Mouse (Mus musculus): ENCODE results near the gene Slamf7. TPM values are rescaled to one million over a fixed set of nuclear protein-coding genes. Genes with fewer than 3 reads are reported as not detected.

The Slamf7 gene
- total RNA-seq, 2 experiments from 2014 or later = 0.66 to 3.0 TPM

GRCm38 (mm10) chr1:171638686-171639085, 14.1 kb downstream of the Slamf7 start:
- no peak for DNase-seq (ENCODE audit: low spot score in 2 of 2)

- DNase-seq (ENCODE audit: low spot score in 2 of 2) = no peak
Observed at GRCm38 (mm10) chr1:171637101-171637500, 15.7 kb downstream of the Slamf7 start.

GRCm38 (mm10) chr1:171635696-171636095, 17.1 kb downstream of the Slamf7 start:
- no peak for DNase-seq (ENCODE audit: low spot score in 2 of 2)

GRCm38 (mm10) chr1:171631447-171631846, 21.4 kb downstream of the Slamf7 start:
- DNase-seq (ENCODE audit: low spot score in 2 of 2) = no peak

DNA sequence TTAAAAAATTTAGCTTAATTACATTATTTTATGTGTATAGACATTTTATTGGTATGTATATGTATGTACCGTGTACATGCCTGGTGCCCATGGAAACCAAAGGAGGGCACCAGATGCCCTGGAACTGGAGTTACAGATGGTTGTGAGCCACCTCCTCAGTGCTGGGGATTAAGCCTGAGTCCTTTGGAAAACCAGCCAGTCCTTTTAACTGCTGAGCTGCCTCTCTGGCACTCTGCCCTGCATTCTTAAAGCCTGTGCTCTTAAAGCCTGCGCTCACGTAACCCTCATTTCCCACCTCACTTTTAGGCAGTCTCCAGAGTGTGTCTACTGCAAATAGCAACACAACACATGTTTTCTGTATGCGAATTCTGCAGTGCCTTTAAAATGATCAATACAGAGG, 21.9 kb downstream of the Slamf7 start:
- no peak for DNase-seq (ENCODE audit: low spot score in 2 of 2)

DNA sequence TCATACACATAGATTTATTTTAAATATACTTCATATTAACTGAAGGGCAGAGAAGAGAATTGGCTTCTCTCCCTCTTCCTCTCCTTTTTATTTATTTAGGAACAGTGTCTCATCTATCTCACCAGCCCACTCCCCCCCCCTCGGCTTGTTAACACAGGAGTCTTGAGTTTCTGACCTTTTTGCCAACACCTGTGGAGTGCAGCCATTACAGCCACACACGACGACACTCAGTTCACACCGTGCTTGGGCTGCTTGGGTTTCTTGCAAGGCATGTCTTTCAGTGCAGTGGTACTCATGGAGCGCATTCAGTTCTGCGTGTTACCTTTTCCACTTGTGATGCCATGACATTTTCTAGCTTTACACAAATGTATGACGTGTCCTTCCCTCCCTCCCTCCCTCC, 22.8 kb downstream of the Slamf7 start:
- no peak for DNase-seq (ENCODE audit: low spot score in 2 of 2)

- DNase-seq (ENCODE audit: low spot score in 2 of 2) = no peak
Observed at GRCm38 (mm10) chr1:171629168-171629567, 23.7 kb downstream of the Slamf7 start.

- no peak for DNase-seq (ENCODE audit: low spot score in 2 of 2)
Observed at GRCm38 (mm10) chr1:171627801-171628200, 25.0 kb downstream of the Slamf7 start.

DNA sequence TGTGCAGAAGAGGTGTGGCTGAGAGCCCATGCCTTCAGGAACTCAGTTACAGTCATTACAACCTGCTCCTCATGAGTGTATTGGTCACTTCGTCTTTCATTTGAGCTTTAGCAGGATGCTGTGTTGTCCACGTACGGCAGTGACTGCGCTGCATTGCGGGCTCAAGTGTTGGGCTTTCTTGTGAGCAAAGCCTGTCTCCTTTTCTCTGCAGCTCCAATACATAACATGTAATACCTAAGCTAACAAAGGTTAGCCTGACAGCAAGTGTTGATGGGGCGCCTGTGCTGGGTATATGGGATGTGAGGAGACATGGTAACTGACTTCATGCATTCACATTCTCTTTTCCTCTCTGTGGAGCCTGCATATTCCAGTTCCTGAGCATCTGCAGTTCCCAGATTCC, 32.7 kb downstream of the Slamf7 start:
- no peak for DNase-seq (ENCODE audit: low spot score in 2 of 2)

- no peak for DNase-seq (ENCODE audit: low spot score in 2 of 2)
Observed at GRCm38 (mm10) chr1:171619645-171620044, 33.2 kb downstream of the Slamf7 start.

GRCm38 (mm10) chr1:171619001-171619400, 33.8 kb downstream of the Slamf7 start:
- DNase-seq (ENCODE audit: low spot score in 2 of 2) = no peak

- DNase-seq (ENCODE audit: low spot score in 2 of 2) = no peak
Observed at GRCm38 (mm10) chr1:171616881-171617515, 35.8 kb downstream of the Slamf7 start.

DNA sequence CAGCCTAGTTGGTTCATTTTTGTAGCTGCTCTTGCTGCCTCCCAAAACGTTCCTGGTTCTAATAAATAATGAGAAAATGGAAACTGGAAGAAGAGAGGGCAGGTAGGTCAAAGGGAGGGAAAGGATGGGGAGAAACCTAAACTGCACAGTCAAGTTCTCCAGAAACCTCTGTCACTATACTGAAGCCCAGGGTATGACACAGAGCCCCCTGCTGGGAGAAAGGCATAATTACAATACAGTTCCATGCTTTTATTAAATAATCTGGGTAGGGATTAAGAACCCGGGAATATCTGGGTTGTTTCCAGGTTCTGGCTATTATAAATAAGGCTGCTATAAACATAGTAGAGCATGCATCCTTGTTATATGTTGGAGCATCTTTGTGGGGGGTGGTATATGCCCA, 38.9 kb downstream of the Slamf7 start:
- no peak for DNase-seq (ENCODE audit: low spot score in 2 of 2)

DNA sequence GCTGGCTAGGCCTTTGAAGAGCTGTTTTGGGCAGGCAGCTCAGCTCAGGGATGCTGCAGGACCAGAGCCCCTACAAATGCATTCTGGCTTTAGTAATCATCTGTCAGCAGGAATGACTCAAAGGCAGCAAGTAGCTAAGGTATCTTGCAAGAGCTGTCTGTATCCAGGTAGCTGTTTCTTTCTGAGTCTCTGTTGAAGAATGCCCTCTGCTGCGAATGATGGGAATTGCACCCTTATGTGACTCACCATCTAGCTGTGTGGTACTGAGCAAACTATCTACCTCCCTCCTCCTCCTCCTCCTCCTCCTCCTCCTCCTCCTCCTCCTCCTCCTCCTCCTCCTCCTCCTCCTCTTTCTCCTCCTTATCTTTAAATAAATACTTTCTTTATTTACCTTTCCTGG, 42.1 kb downstream of the Slamf7 start:
- no peak for DNase-seq (ENCODE audit: low spot score in 2 of 2)

GRCm38 (mm10) chr1:171610026-171610425, 42.8 kb downstream of the Slamf7 start:
- DNase-seq (ENCODE audit: low spot score in 2 of 2) = no peak

DNA sequence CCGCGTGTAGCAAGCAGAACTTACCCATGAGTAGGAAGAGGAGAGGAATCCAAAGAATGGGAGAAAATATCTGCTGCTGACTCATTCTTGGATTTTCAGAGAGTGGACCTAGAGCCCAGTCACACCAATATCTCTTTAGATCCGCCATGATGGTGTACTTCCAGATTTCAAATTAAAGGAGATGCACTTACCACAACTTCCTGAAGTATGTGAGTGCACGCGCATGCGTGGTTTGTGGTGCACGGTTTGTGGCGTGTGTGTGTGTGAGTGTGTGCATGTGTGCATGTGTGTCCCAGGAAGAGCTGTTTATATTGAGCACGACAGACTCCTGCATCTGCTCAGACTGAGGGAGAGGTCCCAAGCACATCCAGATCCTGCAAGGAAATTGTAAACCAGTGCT, 45.7 kb downstream of the Slamf7 start, which contains the start of gene Ly9:
Gene Ly9 (minus strand): TSS at position 235 of the 400 bp plus-strand sequence.
- no peak for DNase-seq (ENCODE audit: low spot score in 2 of 2)

DNA sequence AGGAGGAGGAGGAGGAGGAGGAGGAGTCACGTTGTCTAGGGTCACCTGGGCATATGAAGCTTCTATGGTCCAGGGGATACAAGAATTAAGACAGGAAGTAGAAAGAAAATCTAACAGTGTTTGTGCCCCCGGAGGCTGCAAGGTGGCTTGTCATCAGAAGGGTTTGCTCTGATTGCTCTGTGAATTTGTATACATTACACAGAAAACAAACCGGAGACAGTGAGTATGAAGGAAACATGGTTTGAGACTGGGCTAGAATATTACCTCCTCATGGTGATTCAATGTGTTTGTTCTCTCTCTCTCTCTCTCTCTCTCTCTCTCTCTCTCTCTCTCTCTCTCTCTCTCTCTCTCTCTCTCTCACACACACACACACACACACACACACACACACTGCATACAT, 46.2 kb downstream of the Slamf7 start:
- DNase-seq (ENCODE audit: low spot score in 2 of 2) = no peak

GRCm38 (mm10) chr1:171604686-171605085, 48.1 kb downstream of the Slamf7 start:
- no peak for DNase-seq (ENCODE audit: low spot score in 2 of 2)

DNA sequence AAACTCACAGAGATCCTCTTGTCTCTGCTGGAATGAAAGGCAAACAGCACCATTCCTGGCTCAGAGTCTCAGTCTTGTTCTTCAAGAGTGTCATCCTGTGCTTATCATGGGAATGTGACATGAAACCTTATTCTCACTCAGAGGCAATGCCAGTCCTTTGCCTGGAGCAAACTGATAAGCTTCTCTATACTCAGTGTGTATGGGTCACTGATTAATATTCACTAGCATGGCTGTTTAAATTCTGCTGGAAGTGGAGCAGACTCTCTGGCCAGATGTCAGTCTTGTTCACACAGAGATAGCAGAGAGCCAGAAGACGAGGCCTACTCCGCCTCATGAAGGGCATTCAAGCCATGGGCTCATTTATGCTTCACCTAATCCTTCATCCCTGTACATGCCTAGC, 68.3 kb downstream of the Slamf7 start:
- DNase-seq (ENCODE audit: low spot score in 2 of 2) = no peak
